In genomic region chr5:137045402-137046323, GRCm38 (mm10) we compare ENCODE assay signal across 8 mouse cellular contexts. TPM values are rescaled to one million over a fixed set of nuclear protein-coding genes. Genes with fewer than 3 reads are reported as not detected.
DNase-seq lines count a peak whose midpoint lies in the region; ATAC-seq and TF ChIP-seq lines count a peak whose summit lies in the region.

Gene Ap1s1 (minus strand): TSS chr5:137046135.

- no peaks in the 10 kb centered on the region; the same call in 1 of the 2 replicates for H3K4me1 ChIP-seq in bone marrow, adult 2 months (ENCODE audit: control insufficient read depth, insufficient read depth, low read length)
- peaks cover 15% of the 10 kb centered on the region for H3K4me1 ChIP-seq in embryonic facial prominence, embryonic 15.5 days
- H3K4me1 ChIP-seq in limb, embryonic 14.5 days (ENCODE audit: control insufficient read depth, insufficient read depth, low read length) = peaks cover 5% of the 10 kb centered on the region
- H3K4me1 ChIP-seq in midbrain, postnatal 0 days (ENCODE audit: insufficient read depth, low read length) = peaks cover 4% of the 10 kb centered on the region; the same call in 1 of the 2 replicates

- H3K4me3 ChIP-seq in bone marrow, adult 2 months (replicated peaks; ENCODE audit: control insufficient read depth, low read depth, low read length) = peak within 1 kb of the TSS; percentile 76
- peak within 1 kb of the TSS; percentile 72 for H3K4me3 ChIP-seq in embryonic facial prominence, embryonic 15.5 days (replicated peaks)
- H3K4me3 ChIP-seq in limb, embryonic 14.5 days (replicated peaks; ENCODE audit: low read length) = peak within 1 kb of the TSS; percentile 77
- peak within 1 kb of the TSS; percentile 47 for H3K4me3 ChIP-seq in midbrain, postnatal 0 days (ENCODE audit: low read depth, low read length)

- H3K9ac ChIP-seq in embryonic facial prominence, embryonic 15.5 days = peak within 1 kb of the TSS; percentile 67
- H3K9ac ChIP-seq in limb, embryonic 14.5 days (ENCODE audit: low read depth, low read length, severe bottlenecking) = peak within 1 kb of the TSS; percentile 84
- peak within 1 kb of the TSS; percentile 71 for H3K9ac ChIP-seq in midbrain, postnatal 0 days (replicated peaks; ENCODE audit: low read length, poor library complexity, severe bottlenecking)

- no peaks in the 10 kb centered on the region for H3K9me3 ChIP-seq in embryonic facial prominence, embryonic 15.5 days (replicated peaks)
- no peaks in the 10 kb centered on the region for H3K9me3 ChIP-seq in limb, embryonic 14.5 days (ENCODE audit: control insufficient read depth, low read length)
- H3K9me3 ChIP-seq in midbrain, postnatal 0 days (ENCODE audit: low read length) = no peaks in the 10 kb centered on the region

- H3K27ac ChIP-seq in bone marrow, adult 2 months (ENCODE audit: control insufficient read depth, insufficient read depth, low read depth, low read length, poor library complexity) = 0 out of 2 replicates have a peak within 1 kb of the TSS, but pooled peaks have one; percentile 6
- H3K27ac ChIP-seq in embryonic facial prominence, embryonic 15.5 days (replicated peaks) = peak within 1 kb of the TSS; percentile 52
- peak within 1 kb of the TSS; percentile 56 for H3K27ac ChIP-seq in limb, embryonic 14.5 days (replicated peaks; ENCODE audit: low read depth, low read length)
- H3K27ac ChIP-seq in midbrain, postnatal 0 days (ENCODE audit: low read depth, low read length) = peak within 1 kb of the TSS; percentile 75

- TF ChIP-seq POLR2A in bone marrow, adult 2 months (IDR thresholded peaks at IDR 0.05; ENCODE audit: borderline replicate concordance, control insufficient read depth, low read depth, low read length) = no peak
- no peak for TF ChIP-seq POLR2A in limb, embryonic 14.5 days (IDR thresholded peaks at IDR 0.05; ENCODE audit: borderline replicate concordance, extremely low read depth, insufficient read depth, insufficient read length)

- peaks cover 19% of the 10 kb centered on the region for H3K36me3 ChIP-seq in embryonic facial prominence, embryonic 15.5 days
- H3K36me3 ChIP-seq in limb, embryonic 14.5 days (ENCODE audit: control insufficient read depth, insufficient read depth, low read length) = peaks cover 19% of the 10 kb centered on the region
- H3K36me3 ChIP-seq in midbrain, postnatal 0 days (ENCODE audit: insufficient read depth, low read length) = peaks cover 17% of the 10 kb centered on the region

- under 1% methylated on average over 48 of the region's 48 CpGs for WGBS in bone marrow, adult 2 months
- under 1% methylated on average over 48 of the region's 48 CpGs for WGBS in embryonic facial prominence, embryonic 15.5 days
- WGBS in limb, embryonic 14.5 days = 1% methylated on average over 45 of the region's 48 CpGs
- WGBS in midbrain, postnatal 0 days = under 1% methylated on average over 47 of the region's 48 CpGs

- peak; percentile 90 for ATAC-seq in embryonic facial prominence, embryonic 15.5 days (ENCODE audit: insufficient number of reproducible peaks, low FRiP score, low TSS enrichment, low read depth)
- ATAC-seq in limb, embryonic 14.5 days (ENCODE audit: low FRiP score, low read depth) = peak; percentile 96
- peak; percentile 91 for ATAC-seq in midbrain, postnatal 0 days (ENCODE audit: low FRiP score)

- TF ChIP-seq CTCF in bone marrow, adult 2 months (IDR thresholded peaks at IDR 0.05; ENCODE audit: control insufficient read depth, insufficient read depth, low read length) = no peak
- no peak for TF ChIP-seq CTCF in midbrain, postnatal 0 days (IDR thresholded peaks at IDR 0.05)

- H3K27me3 ChIP-seq in embryonic facial prominence, embryonic 15.5 days = no peaks in the 10 kb centered on the region
- H3K27me3 ChIP-seq in limb, embryonic 14.5 days (ENCODE audit: control insufficient read depth, insufficient read depth, low read length) = no peaks in the 10 kb centered on the region
- H3K27me3 ChIP-seq in midbrain, postnatal 0 days (ENCODE audit: insufficient read depth, low read length) = no peaks in the 10 kb centered on the region

- peak; percentile 97 for DNase-seq in 416B (ENCODE audit: low read depth)
- peak; percentile 97 for DNase-seq in heart, adult 8-10 months (ENCODE audit: low spot score)
- DNase-seq in kidney, adult 9 months = peak; percentile 97
- DNase-seq in limb, embryonic 14.5 days (ENCODE audit: low spot score) = peak; percentile 96
- DNase-seq in midbrain, postnatal 0 days (ENCODE audit: low spot score) = peak; percentile 99
- DNase-seq in spleen, postnatal 14 days (ENCODE audit: low spot score in 2 of 2) = peak; percentile 83 to 86

- H3K4me2 ChIP-seq in embryonic facial prominence, embryonic 15.5 days (replicated peaks) = peak within 1 kb of the TSS; percentile 73
- peak within 1 kb of the TSS; percentile 79 for H3K4me2 ChIP-seq in limb, embryonic 14.5 days (replicated peaks; ENCODE audit: low read depth, low read length, severe bottlenecking)
- H3K4me2 ChIP-seq in midbrain, postnatal 0 days (ENCODE audit: low read depth, low read length, poor library complexity, severe bottlenecking) = peak within 1 kb of the TSS; percentile 69

RNA-seq across cellular contexts. Expression of gene Ap1s1, which starts in this region (rescaled TPM):
- 45.8 and 71.9 TPM in 2 replicates for polyA plus RNA-seq in bone marrow, adult 2 months (2011; ENCODE audit: insufficient read depth, insufficient read length, low replicate concordance, missing spikeins)
- 165 and 166 TPM in 2 replicates for polyA plus RNA-seq in embryonic facial prominence, embryonic 15.5 days (2015; fragmentation: Nextera tagmentation; extraction: Ambion mirVana)
- total RNA-seq in heart, adult 8-10 months (2022) = 10 to 100 TPM; 30.2 to 40.5 (median 38.2) TPM
- polyA plus RNA-seq in limb, embryonic 14.5 days (2012; rRNA removed) = 98.3 and 112 TPM in 2 replicates
- 144 and 146 TPM in 2 replicates for polyA plus RNA-seq in limb, embryonic 14.5 days (2014; fragmentation: Nextera tagmentation; extraction: Ambion mirVana)
- total RNA-seq in midbrain, postnatal 0 days (2014; rRNA removed) = 139 and 144 TPM in 2 replicates
- 308 and 311 TPM in 2 replicates for polyA plus RNA-seq in midbrain, postnatal 0 days (2015; fragmentation: Nextera tagmentation; extraction: Ambion mirVana)

Comparison
In these comparisons a context has a peak if more than half of its experiments do, and no peak if none do; other contexts are left out.
1. Peak in every context shown above with its lines: DNase-seq, ATAC-seq, H3K4me3 ChIP-seq and H3K27ac ChIP-seq.
2. H3K27ac ChIP-seq: peak in every context shown above with its lines; median percentile 75 in midbrain, postnatal 0 days; 56 in limb, embryonic 14.5 days; 52 in embryonic facial prominence, embryonic 15.5 days; 6 in bone marrow, adult 2 months.